In genomic region chr6:121337770-121338518, GRCm38 (mm10) we compare ENCODE assay signal across 8 mouse cellular contexts. TPM values are rescaled to one million over a fixed set of nuclear protein-coding genes. Genes with fewer than 3 reads are reported as not detected.
A peak's percentile ranks its signal among the peaks of the same experiment; 100 is the strongest.
DNase-seq lines count a peak whose midpoint lies in the region.

No protein-coding gene starts in this region.

- DNase-seq in adipocyte (ENCODE audit: low spot score): peak; percentile 72
- peak; percentile 79 to 90 for DNase-seq in cerebellum, postnatal 4 days (ENCODE audit: low spot score in 2 of 2)
- DNase-seq in gastrocnemius, adult 8-10 months (ENCODE audit: low spot score in 2 of 2): peak; percentile 75 to 77
- DNase-seq in hindlimb bud, embryonic 11.5 days (ENCODE audit: extremely low spot score, low read depth, low spot score): peak; percentile 71
- DNase-seq in left cerebral cortex, adult 18-20 months (ENCODE audit: low spot score in 2 of 2): peak; percentile 84 to 86
- peak; percentile 72 to 82 for DNase-seq in lung, postnatal 4 days
- DNase-seq in right cerebral cortex, adult 18-20 months: peak; percentile 78
- peak; percentile 44 for DNase-seq in urinary bladder, postnatal 25 days (ENCODE audit: low spot score)

RNA-seq across cellular contexts. Expression of gene Slc6a12, which starts 4.9 kb away (rescaled TPM):
- total RNA-seq in gastrocnemius, adult 8-10 months (2022): under 1 TPM; 0.16 to 0.53 (median 0.26) TPM
- total RNA-seq in left cerebral cortex, adult 18-20 months (2021): 1 to 10 TPM in 1 of 2 experiments, under 1 TPM in 1; 1.00 to 1.2 TPM

RNA-seq across cellular contexts. Expression of gene Slc6a13, which starts 37.9 kb away (rescaled TPM):
- 1 to 10 TPM in 1 of 4 experiments, under 1 TPM in 2, not detected in 1; 0.59 to 1.1 (median 0.60) TPM for total RNA-seq in gastrocnemius, adult 8-10 months (2022)
- 10 to 100 TPM; 26.2 to 32.4 TPM for total RNA-seq in left cerebral cortex, adult 18-20 months (2021)

Comparison
In these comparisons a context has a peak if more than half of its experiments do, and no peak if none do; other contexts are left out.
1. Peak in every context shown above with its lines: DNase-seq.
2. RNA of gene Slc6a13, which starts 37.9 kb away (total RNA-seq): 26.2 to 32.4 TPM in left cerebral cortex, adult 18-20 months; 0.59 to 1.1 TPM in gastrocnemius, adult 8-10 months; every median in the first group is over 10 times any median in the second.